Mouse (Mus musculus) granulocyte monocyte progenitor cell, adult 5-6 weeks (primary cell): ENCODE results near the gene Ppp1r15a. TPM values are rescaled to one million over a fixed set of nuclear protein-coding genes. Genes with fewer than 3 reads are reported as not detected.
"Not testable (repeated sequence)": the region's sequence is repeated elsewhere in the genome, so short reads cannot be mapped to it uniquely, and the experiment has no call there.

ENCODE experiments used
- ATAC-seq: replicated peaks from 2 replicates; pipeline ENCODE4 v1.8.0; 2016; ENCODE audit warnings: mild to moderate bottlenecking, moderate TSS enrichment, inconsistent platforms; ENCODE audit not compliant: poor library complexity, severe bottlenecking
- total RNA-seq, 2 experiments: library from RNA; stranded (forward) in 1 of 2; stranded (reverse) in 1 of 2; fragments of 200-712, 200-1000 nt in 1 of 2; fragments of >200 nt in 1 of 2; fragmentation: Nextera tagmentation in 1 of 2; gene quantifications; 2 replicates each; pipeline ENCODE4 v1.2.3; 2014 to 2017

Gene Ppp1r15a
- total RNA-seq, 2 experiments from 2014 or later = 8.3 to 54.9 TPM

DNA sequence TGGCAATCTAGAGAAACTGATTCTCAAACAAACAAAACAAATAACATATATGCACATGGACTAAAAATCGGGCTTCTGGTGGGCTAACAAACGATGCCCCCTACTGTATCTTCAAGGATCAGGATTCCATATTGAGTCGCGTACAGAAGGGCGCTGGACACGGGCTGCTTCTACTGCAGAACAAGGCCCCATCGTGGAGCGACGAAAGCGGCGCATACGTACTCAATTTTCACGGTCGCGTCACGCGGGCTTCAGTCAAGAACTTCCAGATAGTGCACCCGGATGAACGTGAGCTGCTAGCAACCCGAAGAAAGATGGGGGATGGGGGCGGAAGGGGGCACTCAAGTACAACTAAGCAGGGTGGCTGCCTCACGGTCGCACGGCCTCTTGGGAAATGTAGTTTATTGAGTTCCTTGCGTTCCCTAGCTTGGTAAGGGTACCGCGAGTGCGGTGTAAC, 4.3 kb downstream of the Ppp1r15a start:
- peak; percentile 57 for ATAC-seq

DNA sequence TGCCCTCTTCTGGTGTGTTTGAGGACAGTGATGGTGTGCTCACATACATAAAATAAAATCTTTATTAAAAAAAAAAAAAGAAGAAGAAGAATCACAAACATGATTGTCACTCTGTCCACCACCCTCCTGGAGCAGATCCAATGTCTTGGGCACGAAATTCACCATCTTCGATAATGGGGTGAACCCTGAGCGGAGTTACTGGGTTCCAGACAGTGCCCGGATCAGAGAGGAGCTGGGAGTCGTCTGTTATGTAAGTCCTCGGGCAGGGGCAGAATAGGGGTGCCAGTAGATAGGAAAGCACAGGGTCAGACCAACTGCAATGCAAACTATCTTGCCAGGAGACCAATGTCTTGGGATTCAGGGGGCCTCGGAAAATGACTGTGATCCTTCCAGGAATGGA, 5.5 kb downstream of the Ppp1r15a start:
- ATAC-seq = no peak

DNA sequence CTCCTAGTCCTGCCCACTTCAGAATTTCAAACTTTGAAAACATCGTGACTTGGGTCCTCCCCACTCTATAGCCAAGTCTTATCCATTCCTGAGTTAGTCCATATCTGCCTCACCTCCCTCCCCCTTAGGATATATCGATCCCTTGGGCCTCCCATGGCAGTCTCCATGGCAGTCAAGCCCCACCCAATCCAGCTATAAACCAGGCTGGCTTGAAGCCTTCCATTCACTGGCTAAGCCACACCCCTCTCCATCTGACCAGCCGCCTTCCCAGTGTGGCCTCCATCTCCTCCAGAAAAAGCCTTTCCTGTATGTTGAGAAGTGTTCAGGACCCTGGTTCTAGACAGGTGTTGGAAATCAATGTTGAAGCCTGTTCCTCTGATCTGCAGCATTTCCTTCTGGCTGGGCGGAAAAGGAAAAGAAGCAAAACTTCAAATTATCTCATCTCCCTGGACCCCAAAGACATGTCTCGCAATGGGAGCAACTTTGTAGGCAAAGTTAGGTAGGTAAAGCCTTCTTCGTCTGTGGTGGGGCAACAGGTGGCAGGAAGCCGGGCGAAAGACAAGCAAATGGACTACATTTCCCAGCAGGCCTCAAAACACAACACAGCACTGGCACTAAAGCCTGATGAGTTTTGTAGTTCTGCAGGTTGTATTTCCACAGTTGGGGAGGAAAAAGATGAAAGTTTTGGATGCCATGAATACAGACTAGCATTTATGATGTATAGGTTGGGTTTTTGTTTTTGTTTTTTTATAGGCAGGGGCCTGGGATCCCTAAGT, 6.5 kb downstream of the Ppp1r15a start:
- no peak for ATAC-seq

DNA sequence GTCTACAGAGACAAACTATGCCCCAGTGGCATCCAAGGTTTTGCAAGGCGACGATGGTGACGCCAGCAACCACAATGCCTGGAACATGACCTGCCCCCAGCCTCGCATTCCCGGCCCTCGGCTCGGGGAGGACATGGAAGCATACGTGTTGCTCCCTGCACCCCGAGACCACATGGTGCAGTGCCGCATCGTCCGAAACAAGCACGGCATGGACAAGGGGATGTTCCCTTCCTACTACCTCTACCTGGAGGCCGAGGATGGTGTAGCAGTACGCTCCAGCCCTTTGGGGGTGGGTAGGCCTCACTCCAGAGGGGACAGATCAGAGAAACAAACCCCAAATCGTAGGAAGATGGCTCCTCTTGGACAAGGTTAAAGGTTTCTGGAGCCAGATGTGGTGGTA, 7.5 kb downstream of the Ppp1r15a start:
- ATAC-seq = no peak

DNA sequence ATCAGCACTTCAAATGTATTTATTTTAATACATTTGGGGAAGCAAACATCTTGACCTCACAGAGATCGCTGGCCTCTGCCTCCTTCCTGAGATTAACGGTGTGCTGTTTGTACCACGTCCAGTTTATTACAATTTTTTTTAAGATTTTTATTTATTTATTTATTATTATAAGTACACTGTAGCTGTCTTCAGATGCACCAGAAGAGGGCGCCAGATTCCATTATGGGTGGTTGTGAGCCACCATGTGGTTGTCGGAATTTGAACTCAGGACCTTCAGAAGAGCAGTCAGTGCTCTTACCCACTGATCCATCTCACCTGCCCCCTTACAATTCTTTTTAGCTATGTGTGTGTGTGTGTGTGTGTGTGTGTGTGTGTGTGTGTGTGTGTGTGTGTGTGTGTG, 9.2 kb downstream of the Ppp1r15a start:
- not testable (repeated sequence) for ATAC-seq

DNA sequence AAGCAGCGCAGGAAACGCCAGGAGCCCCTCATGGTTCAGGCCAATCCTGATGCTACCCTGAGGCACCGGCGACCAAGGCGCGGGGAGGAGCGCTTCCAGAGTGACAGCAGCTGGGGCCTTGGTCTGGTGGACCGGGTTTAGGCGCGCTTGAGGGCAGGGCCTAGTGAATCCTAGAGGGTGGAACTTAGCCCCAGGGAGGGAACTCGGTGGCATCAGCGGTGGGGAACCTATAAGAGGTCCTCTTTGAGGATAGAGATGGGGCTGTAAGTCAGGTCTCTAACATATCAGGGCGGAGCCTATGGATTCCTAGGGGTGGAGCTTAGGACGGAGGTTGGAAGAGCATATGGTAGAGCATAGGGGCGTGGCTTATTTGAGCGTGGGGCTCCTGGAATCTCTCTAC, 10.6 kb downstream of the Ppp1r15a start:
- peak; percentile 50 for ATAC-seq

DNA sequence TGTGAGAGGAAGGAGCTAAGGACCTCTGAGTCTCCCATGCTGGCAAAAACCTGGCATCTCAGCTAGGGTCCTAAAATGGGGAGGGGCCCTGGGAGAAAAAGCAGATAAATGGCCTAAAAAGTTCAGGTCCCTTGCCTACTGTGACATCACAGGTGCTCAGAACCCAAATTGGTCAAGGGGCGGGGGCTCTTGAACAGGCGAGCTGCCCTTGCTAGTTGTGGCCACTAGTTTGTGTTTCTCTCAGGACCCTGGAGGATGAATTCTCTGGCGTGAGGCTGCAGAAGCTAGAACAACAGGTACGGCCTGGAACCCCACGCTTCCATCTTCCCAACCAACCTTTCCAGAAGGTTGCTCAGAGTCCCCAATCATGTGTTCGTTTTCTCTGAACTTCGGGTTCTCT, 11.7 kb downstream of the Ppp1r15a start:
- no peak for ATAC-seq

DNA sequence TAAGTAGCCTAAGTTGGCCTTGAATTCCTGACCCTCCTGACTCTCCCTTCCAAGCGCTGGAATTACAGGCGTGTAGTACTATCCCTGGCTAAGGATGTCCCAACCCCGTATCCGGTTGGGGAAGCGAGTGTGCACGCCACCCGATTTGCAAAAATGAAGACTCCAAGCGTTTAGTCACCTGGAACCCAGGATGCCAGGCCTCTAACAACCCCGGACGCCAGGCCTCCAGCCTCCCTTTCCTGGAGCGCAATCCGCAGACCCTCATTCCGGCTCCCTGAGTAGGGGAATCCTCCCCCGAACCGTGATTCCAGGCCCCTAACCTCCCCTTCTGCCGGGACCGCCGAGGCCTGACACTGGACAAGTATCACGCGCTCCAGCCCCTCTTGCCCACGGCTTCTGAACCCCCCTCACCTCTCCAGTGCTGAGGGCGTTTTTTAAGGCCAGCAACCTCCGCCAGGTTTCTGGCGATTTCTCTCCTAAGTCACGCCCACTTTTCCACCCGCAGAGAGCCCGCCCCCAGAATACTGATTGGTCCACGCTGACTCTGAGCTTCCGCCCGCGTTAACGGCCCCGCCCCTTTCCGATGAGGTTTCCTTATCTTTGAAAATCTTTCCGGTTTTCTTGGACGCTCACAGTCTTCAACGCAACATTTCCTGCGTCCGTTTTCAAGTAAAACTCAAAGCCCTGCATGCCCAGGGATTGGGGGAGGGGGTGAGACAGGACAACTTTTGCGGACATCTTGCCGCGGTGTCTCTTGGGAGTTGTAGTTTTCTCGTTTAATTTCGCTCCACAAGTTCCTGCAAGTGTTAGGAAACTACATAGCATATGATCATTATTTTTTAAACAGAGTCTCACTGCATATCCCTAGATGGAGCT, 15.9 kb downstream of the Ppp1r15a start, which contains the start of gene Nucb1:
Gene Nucb1 (minus strand): TSS at position 495 of the 876 bp plus-strand sequence.
- peak; percentile 90 for ATAC-seq

DNA sequence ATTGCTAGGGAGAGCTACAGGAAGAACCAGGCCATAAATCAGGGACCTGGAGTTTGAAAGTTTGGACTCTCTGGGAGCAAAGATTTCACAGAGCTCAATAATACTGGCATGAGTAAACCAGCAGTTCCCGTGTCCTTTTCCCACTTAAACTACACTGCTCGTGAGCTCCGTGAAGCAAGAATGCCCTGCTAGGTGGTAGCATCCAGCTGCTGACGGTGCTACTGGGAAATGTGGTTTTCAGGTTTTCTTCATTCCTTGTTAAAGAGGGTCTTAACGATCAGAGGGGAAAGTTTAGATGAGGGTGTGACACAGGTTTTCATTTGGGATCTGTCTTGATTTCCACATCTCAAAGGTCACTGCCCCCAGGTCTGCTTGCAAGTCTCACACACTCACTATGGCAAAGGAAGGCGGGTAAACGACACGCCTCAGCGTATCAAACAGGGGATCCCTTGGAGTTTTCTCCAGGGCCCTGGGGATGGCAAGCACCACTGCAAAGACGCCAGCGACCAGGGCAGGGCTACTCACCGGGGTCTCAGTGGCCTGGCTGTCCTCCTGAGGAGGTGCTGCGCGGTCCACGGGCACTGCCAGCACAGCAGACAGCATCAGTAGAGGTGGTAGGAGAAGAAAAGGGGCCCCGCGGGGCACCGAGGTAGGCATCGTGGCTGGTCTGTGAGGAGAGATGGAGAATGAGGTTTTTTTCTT, 16.7 kb downstream of the Ppp1r15a start:
- ATAC-seq = no peak

DNA sequence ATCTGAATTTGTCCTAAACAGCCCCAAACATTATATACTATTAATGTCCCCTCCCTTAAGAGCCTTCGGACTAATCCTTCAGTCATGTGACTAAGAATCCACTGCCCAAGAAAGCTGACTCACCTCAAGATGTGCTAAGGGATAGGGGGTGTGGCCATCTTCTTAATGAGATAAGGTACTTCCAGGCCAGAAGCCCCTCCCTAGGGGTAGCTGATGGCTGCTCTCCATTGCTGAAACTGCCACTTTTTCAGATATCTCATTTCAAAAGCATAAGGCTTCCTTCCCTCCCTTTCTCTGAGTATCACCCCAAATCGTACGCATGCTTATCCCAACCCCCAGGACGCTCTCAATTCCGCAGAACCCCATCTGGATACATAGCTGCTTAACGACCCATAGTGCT, 17.5 kb downstream of the Ppp1r15a start:
- peak; percentile 26 for ATAC-seq

DNA sequence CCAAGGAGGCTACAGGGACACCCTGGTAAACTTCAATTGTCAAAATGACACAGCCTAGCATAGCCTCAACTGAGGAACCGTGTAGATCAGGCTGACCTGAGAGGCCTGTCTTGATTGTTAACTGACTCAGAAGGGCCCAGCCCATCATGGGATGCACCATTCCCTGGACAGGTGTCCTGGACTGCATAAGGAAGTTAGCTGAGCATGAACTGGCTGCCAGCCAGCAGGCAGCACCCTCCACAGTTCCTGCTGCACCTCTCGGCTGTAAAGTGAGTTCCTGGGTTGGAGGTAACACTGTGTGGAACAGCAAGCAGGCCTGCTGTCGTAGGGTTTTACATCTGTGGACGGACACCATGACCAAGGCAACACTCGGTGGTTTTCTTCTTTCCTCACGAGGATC, 18.5 kb downstream of the Ppp1r15a start:
- no peak for ATAC-seq

DNA sequence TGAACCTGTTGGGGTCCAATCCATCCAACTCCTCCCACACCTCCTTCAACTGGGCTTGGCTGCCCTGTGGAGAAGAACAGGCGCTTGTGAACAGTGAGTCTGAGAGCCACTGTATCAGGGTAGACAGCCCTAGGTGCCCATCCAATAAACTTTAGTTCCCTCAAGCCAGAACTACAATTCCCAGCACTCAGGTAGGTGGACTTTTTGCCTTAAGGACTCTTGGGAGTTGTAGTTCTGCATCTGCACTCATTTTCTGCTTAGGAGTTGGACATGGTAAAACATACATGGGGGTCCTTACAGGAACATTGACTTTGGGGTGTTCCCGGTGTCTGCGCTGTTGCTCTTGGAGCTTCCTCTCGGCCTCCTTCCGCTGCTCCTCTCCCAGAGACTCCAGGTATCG, 27.6 kb downstream of the Ppp1r15a start:
- no peak for ATAC-seq

DNA sequence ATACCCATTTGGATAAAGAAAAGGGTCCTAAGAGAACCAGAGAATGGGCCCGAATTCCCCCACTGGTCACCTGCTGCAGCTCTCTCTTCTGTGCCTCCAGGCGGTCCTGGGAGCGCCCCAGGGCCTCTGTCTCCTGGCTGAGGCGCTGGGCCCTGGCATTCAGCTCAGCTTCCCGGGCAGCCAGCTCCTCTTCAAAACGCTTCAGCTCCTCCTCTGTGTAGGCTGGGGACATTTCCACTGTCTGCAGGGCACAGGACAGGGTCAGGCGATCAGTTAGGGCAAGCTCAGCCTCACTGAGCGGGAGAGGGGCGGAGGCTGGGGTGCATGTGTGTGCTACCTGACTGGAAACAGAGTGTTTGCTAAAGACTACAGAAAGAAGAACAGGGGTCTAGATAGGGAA, 31.5 kb downstream of the Ppp1r15a start:
- ATAC-seq = no peak

DNA sequence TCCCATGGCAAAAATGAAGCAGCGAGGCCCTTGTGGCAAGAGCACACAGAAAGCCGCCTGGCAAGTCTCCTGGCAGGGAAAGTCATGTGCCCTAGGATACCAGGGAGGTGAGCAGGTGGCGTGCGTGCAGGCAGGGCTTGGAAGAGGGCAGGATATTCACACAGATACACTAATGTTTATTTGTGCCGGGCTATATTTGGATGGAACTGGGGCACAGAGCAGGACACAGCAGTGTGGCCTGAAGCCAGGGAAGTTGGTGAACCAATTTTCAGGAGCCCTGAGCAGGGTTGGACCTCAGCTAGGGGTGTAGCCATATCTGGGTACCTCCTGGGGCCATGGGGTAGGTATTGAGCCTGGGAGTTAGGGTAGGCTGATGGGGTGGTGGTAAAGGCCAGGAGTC, 33.1 kb downstream of the Ppp1r15a start:
- no peak for ATAC-seq

DNA sequence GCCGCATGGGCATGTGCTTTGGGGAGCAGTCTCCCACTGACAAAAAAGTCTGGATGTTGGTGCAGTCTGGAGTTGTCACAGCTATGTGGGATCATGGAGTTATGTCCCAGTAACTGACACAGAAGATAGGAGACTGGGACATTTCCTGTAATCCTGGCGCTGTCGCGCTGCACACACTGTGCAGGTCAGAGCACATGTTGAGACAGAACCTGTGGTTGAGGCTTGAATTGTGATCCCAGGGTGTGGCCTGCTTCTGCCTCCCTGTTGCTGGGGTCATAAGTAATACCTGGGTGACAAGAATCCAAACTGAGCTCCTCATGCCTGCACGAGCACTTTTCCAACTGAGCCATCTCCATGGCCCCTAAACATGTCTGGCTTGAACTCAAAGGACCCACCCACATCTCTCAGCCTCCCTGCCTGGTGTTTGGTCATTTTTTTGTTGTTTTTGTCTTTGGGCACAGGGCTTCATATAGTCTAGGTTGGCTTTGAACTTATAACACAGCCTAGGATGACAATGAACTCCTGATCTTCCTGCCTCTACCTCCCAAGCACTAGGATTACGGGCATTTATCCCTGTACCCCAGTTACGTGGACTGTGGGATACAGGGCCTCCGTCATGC, 33.7 kb downstream of the Ppp1r15a start:
- ATAC-seq = no peak

DNA sequence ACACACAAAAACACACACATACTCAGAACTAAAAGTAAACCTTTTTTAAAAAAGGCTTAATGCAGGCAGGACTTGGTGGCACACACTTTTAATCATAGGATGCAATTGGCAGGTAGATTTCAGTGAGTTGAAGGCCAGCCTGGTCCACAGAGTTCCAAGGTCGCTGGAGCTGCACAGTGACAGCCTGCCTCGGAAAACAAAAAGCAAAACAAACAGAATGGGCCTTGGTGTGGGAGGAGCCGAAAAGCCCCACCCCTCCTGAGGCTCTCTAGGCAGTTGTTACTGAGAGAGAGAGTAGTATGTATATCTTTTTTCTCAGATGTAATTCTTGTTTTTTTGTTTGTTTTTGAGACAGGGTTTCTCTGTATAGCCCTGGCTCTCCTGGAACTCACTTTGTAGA, 34.8 kb downstream of the Ppp1r15a start:
- ATAC-seq = no peak

DNA sequence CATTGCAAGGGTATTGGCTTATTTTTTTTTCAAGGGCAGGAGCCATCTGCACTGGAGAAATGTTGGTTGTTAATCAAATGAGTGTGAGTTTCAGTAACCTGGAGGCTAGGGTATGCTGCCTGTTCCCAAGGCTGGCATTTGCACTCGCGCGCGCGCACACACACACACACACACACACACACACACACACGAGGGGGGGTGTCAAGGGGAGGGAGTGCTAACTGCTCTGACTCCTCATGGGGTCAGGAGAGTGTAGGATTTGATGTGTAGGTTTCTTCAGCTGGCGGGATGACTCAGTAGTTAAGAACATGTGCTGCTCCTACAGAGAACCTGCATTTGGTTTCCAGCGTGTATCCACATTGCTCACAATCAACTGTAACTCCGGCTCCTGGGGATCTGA, 35.2 kb downstream of the Ppp1r15a start:
- 0 out of 2 replicates have a peak, but pooled peaks have one; percentile 16 for ATAC-seq

DNA sequence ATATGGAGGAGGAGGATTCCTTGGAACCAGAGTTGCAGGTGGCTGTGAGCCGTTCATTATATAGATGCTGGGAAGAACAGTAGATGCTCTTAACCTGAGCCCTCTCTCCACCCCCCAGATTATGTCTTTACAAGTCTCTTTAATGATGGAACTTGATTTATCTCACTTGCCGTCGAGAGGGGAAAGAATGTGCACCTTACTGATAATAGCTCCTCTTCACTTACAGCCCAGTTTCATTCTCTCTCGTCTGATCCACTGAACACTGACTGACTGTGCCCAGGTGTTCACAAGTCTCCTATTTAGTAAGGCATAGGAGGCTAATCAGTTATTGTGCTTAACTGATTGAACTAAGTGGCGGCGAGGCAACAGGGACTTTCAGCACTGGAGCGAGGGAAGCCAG, 36.5 kb downstream of the Ppp1r15a start:
- ATAC-seq = no peak

DNA sequence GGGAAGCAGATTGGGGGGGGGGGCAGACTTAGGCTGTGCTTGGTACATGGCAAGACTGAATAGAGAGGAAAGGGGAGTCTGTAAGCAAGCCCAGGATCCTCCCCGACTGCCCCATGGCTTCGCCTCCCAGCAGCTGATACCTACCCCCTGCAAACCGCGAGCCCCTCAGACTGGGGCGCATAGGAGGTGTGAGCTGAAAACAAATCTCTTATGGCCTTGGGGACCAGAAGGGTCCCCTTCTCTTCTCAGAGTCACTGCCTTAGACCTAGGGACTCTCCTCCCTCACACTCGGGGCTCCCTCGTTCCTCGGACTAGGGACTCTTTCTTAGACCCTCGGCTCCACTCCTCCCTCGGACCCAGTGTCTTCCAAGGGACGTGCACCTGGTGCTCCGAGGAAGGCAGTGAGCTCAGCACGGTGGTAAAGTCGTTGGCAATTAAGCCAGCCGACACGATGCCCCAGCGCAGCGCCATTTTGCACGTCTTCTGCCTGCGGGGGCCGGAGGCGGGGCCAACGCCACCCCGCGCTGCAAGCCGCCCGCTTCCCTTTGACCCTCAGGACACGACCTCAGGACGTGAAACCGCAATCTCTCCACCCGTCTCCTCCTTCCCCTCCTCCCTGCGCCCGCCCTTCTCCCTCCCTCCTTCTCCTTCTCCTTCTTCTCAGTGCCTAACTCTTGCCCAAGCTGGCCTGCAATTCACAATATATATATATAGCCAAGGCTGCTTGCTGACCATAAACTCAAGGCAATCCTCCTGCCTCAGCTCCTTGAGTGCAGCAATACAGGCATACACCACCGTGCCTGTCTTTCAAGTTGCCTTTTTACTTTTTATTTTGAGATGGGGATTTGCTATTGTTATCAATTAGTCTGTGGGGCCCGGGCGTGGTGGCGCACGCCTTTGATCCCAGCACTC, 37.5 kb downstream of the Ppp1r15a start, which contains the start of gene Dhdh:
Gene Dhdh (minus strand): TSS at position 513 of the 912 bp plus-strand sequence.
- peak; percentile 96 for ATAC-seq
